Mouse (Mus musculus): ENCODE measurements around the gene Frem1.

DNA sequence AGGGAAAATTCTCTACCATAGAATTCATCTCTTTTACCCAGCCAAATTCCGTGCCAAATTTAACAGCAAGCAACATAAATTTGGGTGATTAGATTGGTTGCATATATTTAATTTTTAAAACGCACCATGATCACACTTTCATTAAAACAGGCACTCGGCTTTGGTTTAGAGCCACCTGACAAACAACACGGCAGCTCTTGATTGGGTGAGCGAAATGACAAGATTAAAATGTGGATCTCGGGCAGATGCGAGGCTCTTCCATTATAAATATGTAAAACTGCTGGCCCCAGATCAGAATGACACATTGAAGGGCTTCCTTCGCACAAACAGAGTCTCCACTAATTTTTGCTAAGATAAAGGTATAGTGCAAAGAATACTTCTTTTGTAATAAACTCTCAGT, 105.4 kb downstream of the Frem1 start:
- TF ChIP-seq MAX (IDR thresholded peaks at IDR 0.05) (no peak), CTCF (IDR thresholded peaks at IDR 0.05; ENCODE audit: control insufficient read depth, insufficient read depth, insufficient read length) (no peak), MYOG (IDR thresholded peaks at IDR 0.05; ENCODE audit: control insufficient read depth, extremely low read depth, insufficient read length) (no peak), CEBPB (IDR thresholded peaks at IDR 0.05; ENCODE audit: low read depth) (no peak), USF1 (IDR thresholded peaks at IDR 0.05; ENCODE audit: low read depth) (no peak), FOSL1 (IDR thresholded peaks at IDR 0.05; ENCODE audit: insufficient read depth, low read length, poor library complexity, severe bottlenecking) (no peak), MYOD1 (IDR thresholded peaks at IDR 0.05; ENCODE audit: control insufficient read depth, insufficient read length, low read depth) (no peak)
